Mouse (Mus musculus) embryo, embryonic 10 days (tissue): Measurements from ENCODE around the gene Pde4dip.

Source experiments
- DNase-seq: peaks from one replicate; pipeline ENCODE4 v3.0.0-alpha.2; 2015; ENCODE audit warnings: low spot score

The Pde4dip gene

GRCm38 (mm10) chr3:97801178-97801699 is 87.3 kb downstream of the Pde4dip start:
- no peak for DNase-seq

- no peak for DNase-seq
Measured at GRCm38 (mm10) chr3:97800657-97801056, 87.8 kb downstream of the Pde4dip start.

GRCm38 (mm10) chr3:97800004-97800403 is 88.5 kb downstream of the Pde4dip start:
- no peak for DNase-seq

GRCm38 (mm10) chr3:97799267-97799666 is 89.2 kb downstream of the Pde4dip start:
- DNase-seq: no peak

GRCm38 (mm10) chr3:97797371-97797770 is 91.1 kb downstream of the Pde4dip start:
- no peak for DNase-seq

GRCm38 (mm10) chr3:97793995-97794394 is 94.5 kb downstream of the Pde4dip start:
- DNase-seq: no peak

- DNase-seq: no peak
Measured at GRCm38 (mm10) chr3:97790150-97790549, 98.4 kb downstream of the Pde4dip start.

- DNase-seq: no peak
Measured at GRCm38 (mm10) chr3:97789317-97789716, 99.2 kb downstream of the Pde4dip start.

GRCm38 (mm10) chr3:97776195-97776594 is 112.3 kb downstream of the Pde4dip start:
- no peak for DNase-seq

GRCm38 (mm10) chr3:97775742-97776141 is 112.8 kb downstream of the Pde4dip start:
- DNase-seq: no peak

GRCm38 (mm10) chr3:97774861-97775260 is 113.6 kb downstream of the Pde4dip start:
- no peak for DNase-seq

- DNase-seq: peak; percentile 95
Measured at GRCm38 (mm10) chr3:97767771-97768762, 120.4 kb downstream of the Pde4dip start.

GRCm38 (mm10) chr3:97767041-97767770 is 121.3 kb downstream of the Pde4dip start:
- peak; percentile 43 for DNase-seq

- DNase-seq: no peak
Measured at GRCm38 (mm10) chr3:97766459-97766858, 122.0 kb downstream of the Pde4dip start.

GRCm38 (mm10) chr3:97764152-97764551 is 124.4 kb downstream of the Pde4dip start:
- no peak for DNase-seq

- no peak for DNase-seq
Measured at GRCm38 (mm10) chr3:97761951-97762350, 126.6 kb downstream of the Pde4dip start.

GRCm38 (mm10) chr3:97761168-97761567 is 127.3 kb downstream of the Pde4dip start:
- no peak for DNase-seq

- DNase-seq: no peak
Measured at GRCm38 (mm10) chr3:97759846-97760245, 128.7 kb downstream of the Pde4dip start.

GRCm38 (mm10) chr3:97757501-97757900 is 131.0 kb downstream of the Pde4dip start:
- DNase-seq: no peak

- DNase-seq: no peak
Measured at GRCm38 (mm10) chr3:97756283-97757074, 132.0 kb downstream of the Pde4dip start.

GRCm38 (mm10) chr3:97755411-97755810 is 133.1 kb downstream of the Pde4dip start:
- no peak for DNase-seq

- no peak for DNase-seq
Measured at GRCm38 (mm10) chr3:97752901-97753300, 135.6 kb downstream of the Pde4dip start.
